Mouse (Mus musculus): ENCODE measurements around the gene Timm22.

DNA sequence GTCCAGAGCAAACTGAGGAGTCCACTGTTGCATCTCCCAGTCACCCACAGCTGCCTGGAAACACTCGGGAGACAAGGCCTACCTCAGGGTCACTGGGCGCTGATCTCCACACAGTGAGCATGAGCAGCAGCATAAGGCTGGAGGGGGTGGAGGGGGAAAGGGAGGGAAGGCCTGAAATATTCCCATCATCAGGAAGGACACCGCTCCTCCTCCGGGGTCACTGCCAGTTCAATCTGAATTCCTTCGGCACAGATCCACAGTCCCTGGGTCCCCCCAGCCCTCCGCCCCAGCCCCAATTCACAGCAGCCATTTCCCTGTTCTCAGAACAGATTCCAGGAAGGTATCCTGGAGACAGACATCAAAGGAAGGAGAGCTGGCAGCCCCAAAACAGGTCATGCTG, 43.6 kb upstream of the Timm22 start:
- TF ChIP-seq GATA1 (IDR thresholded peaks at IDR 0.05; ENCODE audit: borderline replicate concordance, low read length): no peak
- no peak for TF ChIP-seq FLI1 (IDR thresholded peaks at IDR 0.05; ENCODE audit: low read length)

Data from megakaryocyte, embryonic 14.5 days (primary cell).